Mouse (Mus musculus): Measurements from ENCODE around the gene Mpp2. TPM values are rescaled to one million over a fixed set of nuclear protein-coding genes. Genes with fewer than 3 reads are reported as not detected.

Gene Mpp2
- polyA plus RNA-seq, 1 experiment from 2014 or later = 13.4 TPM

DNA sequence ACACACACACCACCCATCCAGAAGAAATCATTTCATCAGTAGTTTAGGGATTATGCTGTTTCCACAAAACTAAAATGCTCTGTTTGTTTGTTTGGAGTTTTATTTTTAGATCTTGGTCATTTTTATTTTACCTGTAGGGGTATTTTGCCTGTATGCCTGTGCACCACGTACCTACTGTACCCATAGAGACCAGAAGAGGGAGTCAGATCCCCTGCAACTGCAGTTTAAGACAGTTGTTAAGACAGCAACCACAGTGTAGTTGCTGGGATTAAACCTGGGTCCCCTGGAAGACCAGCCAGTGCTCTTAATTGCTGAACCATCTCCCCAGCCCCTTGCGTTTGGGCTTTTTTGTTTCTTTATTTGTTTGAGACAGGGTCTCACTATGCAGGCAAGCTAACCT lies 19.3 kb downstream of the Mpp2 start:
- 36% methylated on average over 2 of the region's 2 CpGs for WGBS
- Histone ChIP-seq H3K4me3 (no peak overlapping the region), H3K9ac (no peak overlapping the region), H3K36me3 (peaks cover 3% of the 10 kb centered on the region), H3K27ac (no peak overlapping the region), H3K4me2 (replicated peaks) (no peak overlapping the region), H3K9me3 (no peaks in the 10 kb centered on the region), H3K27me3 (peaks cover 11% of the 10 kb centered on the region; the same call in 1 of the 2 replicates), H3K4me1 (peaks cover 15% of the 10 kb centered on the region)
- no peak for ATAC-seq (ENCODE audit: low FRiP score, low read depth)

DNA sequence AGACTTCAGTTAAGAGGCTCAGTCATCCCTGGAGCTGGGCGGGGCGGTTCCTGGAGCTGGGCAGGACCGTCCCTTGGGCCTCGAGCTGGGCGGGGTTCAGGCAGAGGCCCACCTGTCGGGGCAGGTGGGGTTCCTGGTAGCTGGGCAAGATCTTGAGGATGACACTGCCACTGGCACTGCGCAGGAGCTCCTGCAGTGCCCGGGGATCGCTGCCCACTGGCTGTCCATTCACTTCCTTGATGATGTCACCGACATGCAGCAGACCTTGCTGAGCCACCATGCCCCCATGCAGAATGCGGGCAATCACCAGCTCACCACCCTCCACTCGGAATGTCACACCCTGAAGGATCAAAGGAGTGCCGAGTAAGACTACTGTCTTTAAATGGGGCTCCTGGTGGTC lies 25.2 kb downstream of the Mpp2 start:
- H3K4me2 ChIP-seq (replicated peaks) = no peak overlapping the region
- no peak overlapping the region for H3K9ac ChIP-seq
- no peak overlapping the region for H3K27ac ChIP-seq
- no peaks in the 10 kb centered on the region for H3K9me3 ChIP-seq
- peaks cover 17% of the 10 kb centered on the region for H3K27me3 ChIP-seq
- ATAC-seq (ENCODE audit: low FRiP score, low read depth) = no peak
- peaks cover 9% of the 10 kb centered on the region for H3K4me1 ChIP-seq
- WGBS = 58% methylated on average over 13 of the region's 13 CpGs
- no peak overlapping the region for H3K4me3 ChIP-seq
- peaks cover 35% of the 10 kb centered on the region for H3K36me3 ChIP-seq

DNA sequence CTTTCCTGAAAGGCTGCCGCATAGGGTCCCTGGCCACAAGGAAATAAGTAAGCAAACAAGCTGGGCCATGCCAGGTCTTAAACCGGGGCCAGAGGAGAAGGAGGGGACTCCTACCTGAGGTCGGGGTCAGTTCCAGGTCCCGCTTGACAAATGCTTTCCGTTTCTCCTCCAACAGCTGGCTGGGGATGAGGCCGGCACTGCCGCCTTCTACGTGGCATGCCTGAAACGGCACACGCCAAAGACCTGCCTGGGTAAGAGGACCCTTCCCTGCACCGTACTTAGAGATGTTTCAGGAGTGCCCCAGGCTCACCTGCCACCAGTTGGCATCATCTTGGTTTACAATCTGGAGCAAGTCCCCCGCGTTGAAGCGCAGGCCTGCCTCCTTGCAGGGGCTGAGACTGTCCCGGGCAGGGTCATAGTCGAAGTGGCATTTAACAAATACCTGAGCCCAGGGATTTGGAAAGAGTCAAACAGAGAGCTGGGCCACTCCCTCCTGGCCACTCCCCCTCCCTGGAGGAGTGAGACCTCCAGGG lies 26.3 kb downstream of the Mpp2 start:
- H3K27me3 ChIP-seq = peaks cover 17% of the 10 kb centered on the region
- H3K9me3 ChIP-seq = no peaks in the 10 kb centered on the region
- no peak overlapping the region for H3K4me2 ChIP-seq (replicated peaks)
- ATAC-seq (ENCODE audit: low FRiP score, low read depth) = no peak
- no peak overlapping the region for H3K4me3 ChIP-seq
- peaks cover 39% of the 10 kb centered on the region for H3K36me3 ChIP-seq
- peaks cover 4% of the 10 kb centered on the region; the same call in 1 of the 2 replicates for H3K4me1 ChIP-seq
- 24% methylated on average over 16 of the region's 16 CpGs for WGBS
- H3K27ac ChIP-seq = no peak overlapping the region
- no peak overlapping the region for H3K9ac ChIP-seq

DNA sequence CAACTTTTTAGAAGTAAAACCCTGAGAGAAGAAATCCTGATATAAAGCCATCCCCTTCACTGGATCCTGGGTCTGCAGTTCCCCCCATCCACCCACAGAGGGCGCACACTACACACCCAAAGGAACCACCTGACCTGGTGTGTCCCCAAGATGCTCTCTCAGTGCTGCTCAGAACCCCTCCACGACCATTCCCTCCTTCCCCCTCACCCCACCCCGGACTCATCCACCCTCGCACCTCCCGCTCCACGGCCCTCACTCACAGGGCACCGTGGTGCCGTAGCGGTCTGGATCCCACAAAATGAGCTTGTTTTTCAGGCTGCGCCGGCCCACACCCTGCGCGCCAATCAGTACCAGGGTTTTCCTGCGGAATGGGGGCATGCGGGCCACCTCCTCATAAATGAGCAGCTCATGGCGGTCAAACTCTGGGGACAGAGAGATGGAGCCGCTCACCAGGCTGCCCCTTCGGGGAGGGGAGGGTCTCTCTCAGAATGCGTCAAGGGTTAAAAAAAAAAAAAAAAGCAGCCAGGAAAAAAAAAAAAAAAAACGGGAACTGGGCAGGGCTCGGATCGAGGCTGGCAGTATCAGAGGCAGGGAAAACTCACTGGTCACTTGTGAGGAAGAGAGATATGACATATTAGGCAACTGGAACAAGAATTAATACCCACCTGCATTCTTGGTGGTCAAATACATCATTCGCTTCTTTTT lies 26.9 kb downstream of the Mpp2 start:
- Histone ChIP-seq H3K36me3 (peaks cover 39% of the 10 kb centered on the region), H3K4me2 (replicated peaks) (peak overlapping the region; percentile 84), H3K27ac (no peak overlapping the region), H3K9ac (peak overlapping the region; percentile 62), H3K9me3 (no peaks in the 10 kb centered on the region), H3K27me3 (peaks cover 17% of the 10 kb centered on the region), H3K4me3 (peak overlapping the region; percentile 42), H3K4me1 (peaks cover 4% of the 10 kb centered on the region; the same call in 1 of the 2 replicates)
- peak; percentile 46; the same call in 1 of the 2 replicates for ATAC-seq (ENCODE audit: low FRiP score, low read depth)
- WGBS = 3% methylated on average over 23 of the region's 23 CpGs

DNA sequence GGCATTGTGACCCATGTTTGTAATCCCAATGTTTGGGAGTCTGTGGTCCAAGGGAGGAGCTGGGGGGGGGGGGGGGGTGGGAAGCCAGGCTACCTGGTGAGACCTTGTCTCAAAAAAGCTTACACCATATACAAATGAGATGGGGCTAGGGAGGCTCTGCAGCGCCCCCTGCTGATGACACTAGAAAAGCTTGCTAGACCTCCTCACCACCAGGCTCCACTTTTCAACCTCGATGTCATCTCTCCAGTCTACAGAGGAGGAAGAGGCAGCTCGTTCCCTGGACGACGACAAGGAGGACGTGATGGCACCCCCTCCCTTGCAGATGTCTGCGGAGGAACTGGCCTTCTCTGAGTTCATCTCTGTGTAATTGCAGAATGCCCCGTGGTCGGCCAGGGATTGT lies 34.5 kb downstream of the Mpp2 start:
- H3K9me3 ChIP-seq = no peaks in the 10 kb centered on the region
- H3K27me3 ChIP-seq = no peaks in the 10 kb centered on the region
- WGBS = 24% methylated on average over 9 of the region's 9 CpGs
- no peak overlapping the region for H3K27ac ChIP-seq
- H3K4me1 ChIP-seq = no peaks in the 10 kb centered on the region
- ATAC-seq (ENCODE audit: low FRiP score, low read depth) = no peak
- no peak overlapping the region for H3K4me3 ChIP-seq
- peaks cover 12% of the 10 kb centered on the region for H3K36me3 ChIP-seq
- H3K9ac ChIP-seq = no peak overlapping the region
- H3K4me2 ChIP-seq (replicated peaks) = no peak overlapping the region

DNA sequence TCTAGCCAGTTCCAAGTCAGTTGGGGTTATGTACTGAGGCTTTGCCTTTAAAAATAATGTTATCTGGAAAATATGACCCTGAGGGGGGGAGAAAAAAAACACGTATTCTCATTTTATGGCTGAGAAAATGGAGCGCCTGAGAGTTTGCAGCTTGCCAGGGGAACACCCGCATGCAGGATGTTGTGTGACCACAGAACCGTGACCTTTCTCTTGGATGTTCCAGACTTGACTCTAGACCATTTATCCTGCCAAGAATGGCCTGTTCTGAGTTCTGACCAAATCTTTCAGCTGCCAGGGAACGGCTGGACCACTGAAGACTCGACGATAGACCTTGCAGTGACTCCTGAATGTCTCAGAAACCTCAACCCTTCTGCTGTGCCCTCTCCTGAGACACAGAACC lies 35.1 kb downstream of the Mpp2 start:
- no peaks in the 10 kb centered on the region for H3K27me3 ChIP-seq
- no peaks in the 10 kb centered on the region for H3K9me3 ChIP-seq
- H3K4me3 ChIP-seq = no peak overlapping the region
- ATAC-seq (ENCODE audit: low FRiP score, low read depth) = no peak
- no peak overlapping the region for H3K4me2 ChIP-seq (replicated peaks)
- peaks cover 6% of the 10 kb centered on the region for H3K36me3 ChIP-seq
- H3K9ac ChIP-seq = no peak overlapping the region
- H3K27ac ChIP-seq = no peak overlapping the region
- whole genome bisulfite sequencing = 75% methylated on average over 7 of the region's 7 CpGs
- H3K4me1 ChIP-seq = no peaks in the 10 kb centered on the region

DNA sequence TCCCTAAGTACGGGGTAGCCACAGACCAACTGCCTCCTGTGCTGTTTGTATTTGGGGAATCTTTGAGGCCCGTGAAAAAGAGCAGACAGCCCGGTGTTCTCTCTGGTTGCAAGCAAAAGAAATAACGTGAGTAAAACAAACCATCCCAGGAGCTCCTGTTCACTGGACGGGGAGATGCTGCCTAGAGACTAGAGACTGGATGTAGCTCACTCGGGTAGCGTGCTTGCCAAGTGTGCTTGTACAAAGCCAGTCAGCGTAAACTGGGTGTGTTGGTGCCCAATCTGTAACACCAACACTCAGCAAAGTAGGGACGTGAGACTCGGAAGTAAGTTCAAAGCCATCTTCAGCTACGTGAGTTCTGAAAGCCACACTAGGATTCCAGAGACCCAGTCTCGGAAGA lies 35.6 kb downstream of the Mpp2 start:
- H3K4me2 ChIP-seq (replicated peaks) = no peak overlapping the region
- no peaks in the 10 kb centered on the region for H3K9me3 ChIP-seq
- no peak overlapping the region for H3K27ac ChIP-seq
- H3K4me3 ChIP-seq = no peak overlapping the region
- peaks cover under 1% of the 10 kb centered on the region; the same call in 1 of the 2 replicates for H3K36me3 ChIP-seq
- H3K4me1 ChIP-seq = no peaks in the 10 kb centered on the region
- 80% methylated on average over 12 of the region's 12 CpGs for WGBS
- no peak overlapping the region for H3K9ac ChIP-seq
- H3K27me3 ChIP-seq = no peaks in the 10 kb centered on the region
- no peak for ATAC-seq (ENCODE audit: low FRiP score, low read depth)

DNA sequence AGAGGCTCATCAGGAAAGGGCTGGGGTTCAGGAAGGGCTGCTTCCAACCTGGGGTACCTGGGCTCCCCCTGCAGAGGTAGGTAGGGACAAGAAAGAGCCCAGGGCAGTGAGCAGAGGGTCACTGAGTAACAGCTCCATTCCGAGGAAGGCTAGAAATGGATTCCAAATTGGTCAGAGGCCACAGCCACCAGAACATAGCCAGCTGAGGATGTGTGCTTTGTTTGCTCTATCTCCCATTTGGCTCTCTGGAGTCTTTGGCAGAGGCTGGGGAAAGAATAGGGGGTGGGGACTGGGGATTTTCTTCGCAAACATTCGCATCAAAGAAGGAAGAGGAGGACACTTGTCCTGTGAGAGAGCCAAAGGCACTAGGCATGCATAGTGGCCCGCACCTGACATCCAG lies 36.4 kb downstream of the Mpp2 start:
- Histone ChIP-seq H3K4me1 (no peaks in the 10 kb centered on the region), H3K9me3 (no peaks in the 10 kb centered on the region), H3K4me3 (no peak overlapping the region), H3K4me2 (replicated peaks) (no peak overlapping the region), H3K27ac (no peak overlapping the region), H3K27me3 (no peaks in the 10 kb centered on the region), H3K36me3 (no peaks in the 10 kb centered on the region; the same call in 1 of the 2 replicates), H3K9ac (no peak overlapping the region)
- no peak for ATAC-seq (ENCODE audit: low FRiP score, low read depth)
- WGBS = 55% methylated on average over 4 of the region's 4 CpGs

DNA sequence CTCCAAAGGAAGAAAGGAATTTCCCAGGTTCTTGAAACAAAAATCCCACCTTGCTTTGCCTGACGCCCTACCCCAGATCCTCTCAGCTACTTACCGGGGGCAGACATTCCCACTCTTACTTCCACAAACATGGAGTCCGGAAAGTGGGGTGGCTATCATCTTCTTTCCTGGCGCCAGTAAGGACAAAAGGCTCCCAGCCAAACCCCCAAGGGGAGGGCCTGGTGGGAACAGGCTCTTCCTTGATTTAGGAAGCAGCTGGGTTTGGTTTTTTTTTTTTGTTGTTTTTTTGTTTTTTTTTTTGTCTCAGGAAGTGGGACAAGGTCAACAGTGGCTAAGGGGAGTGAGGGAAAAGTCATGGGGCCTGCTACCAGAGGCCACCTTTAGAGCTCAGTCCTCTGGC lies 36.8 kb downstream of the Mpp2 start:
- Histone ChIP-seq H3K9me3 (no peaks in the 10 kb centered on the region), H3K4me2 (replicated peaks) (no peak overlapping the region), H3K4me3 (no peak overlapping the region), H3K9ac (no peak overlapping the region), H3K36me3 (no peaks in the 10 kb centered on the region), H3K27ac (no peak overlapping the region), H3K27me3 (no peaks in the 10 kb centered on the region), H3K4me1 (no peaks in the 10 kb centered on the region)
- no peak for ATAC-seq (ENCODE audit: low FRiP score, low read depth)
- 67% methylated on average over 4 of the region's 4 CpGs for WGBS

DNA sequence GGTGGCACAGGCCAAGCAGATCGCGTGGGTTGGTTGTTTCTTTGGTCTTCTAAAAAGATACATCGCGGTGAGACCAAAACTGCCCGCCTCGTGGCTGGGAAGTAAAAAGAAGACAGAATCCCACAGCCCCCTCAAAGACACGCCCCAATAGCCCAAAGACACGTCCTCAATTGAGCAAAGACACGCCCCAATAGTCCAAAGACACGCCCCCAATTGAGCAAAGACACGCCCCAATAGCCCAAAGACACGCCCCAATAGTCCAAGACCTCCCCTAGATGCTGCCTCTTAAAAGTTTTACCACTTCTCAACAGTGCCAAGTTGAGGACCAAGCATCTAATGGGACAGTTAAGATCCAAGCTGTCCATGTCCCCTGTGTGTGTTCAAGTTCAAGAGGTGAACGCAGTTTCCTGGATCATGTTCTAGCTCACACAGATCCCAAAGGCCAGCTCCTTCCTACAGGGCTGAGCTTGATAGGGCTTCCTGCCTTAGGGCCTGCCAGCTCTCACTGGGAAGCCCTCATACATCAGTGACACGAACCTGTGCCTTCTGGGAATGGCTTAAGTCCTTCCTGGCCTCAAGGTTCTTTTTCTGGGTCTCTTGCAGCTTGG lies 38.3 kb downstream of the Mpp2 start:
- H3K27ac ChIP-seq = no peak overlapping the region
- H3K9ac ChIP-seq = no peak overlapping the region
- WGBS = 58% methylated on average over 14 of the region's 14 CpGs
- no peaks in the 10 kb centered on the region for H3K27me3 ChIP-seq
- H3K4me3 ChIP-seq = no peak overlapping the region
- ATAC-seq (ENCODE audit: low FRiP score, low read depth) = no peak
- H3K9me3 ChIP-seq = peaks cover 14% of the 10 kb centered on the region
- no peak overlapping the region for H3K4me2 ChIP-seq (replicated peaks)
- H3K4me1 ChIP-seq = no peaks in the 10 kb centered on the region
- H3K36me3 ChIP-seq = no peaks in the 10 kb centered on the region

DNA sequence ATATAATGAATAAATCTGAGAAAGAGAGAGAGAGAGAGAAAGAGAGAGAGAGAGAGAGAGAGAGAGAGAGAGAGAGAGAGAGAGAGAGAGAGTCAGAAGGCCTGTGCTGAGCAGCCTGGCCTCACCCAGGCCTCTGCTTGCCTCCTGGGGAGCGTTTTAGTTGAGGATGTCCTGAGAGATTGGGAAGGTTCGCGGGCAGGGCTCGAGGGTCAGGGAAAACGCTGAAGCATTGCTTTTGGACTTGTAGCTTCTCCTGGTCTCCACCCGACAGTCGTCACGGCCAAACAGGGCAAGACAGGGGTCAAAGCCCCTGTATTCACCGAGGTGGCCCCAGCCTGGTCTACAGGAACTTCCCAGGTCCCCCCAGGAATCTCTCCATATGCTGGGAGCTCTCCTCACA lies 41.7 kb downstream of the Mpp2 start:
- Histone ChIP-seq H3K4me3 (no peak overlapping the region), H3K4me1 (no peaks in the 10 kb centered on the region), H3K9ac (no peak overlapping the region), H3K27me3 (no peaks in the 10 kb centered on the region), H3K27ac (no peak overlapping the region), H3K36me3 (no peaks in the 10 kb centered on the region), H3K4me2 (replicated peaks) (no peak overlapping the region), H3K9me3 (peaks cover 15% of the 10 kb centered on the region)
- 77% methylated on average over 9 of the region's 9 CpGs for WGBS
- no peak for ATAC-seq (ENCODE audit: low FRiP score, low read depth)

DNA sequence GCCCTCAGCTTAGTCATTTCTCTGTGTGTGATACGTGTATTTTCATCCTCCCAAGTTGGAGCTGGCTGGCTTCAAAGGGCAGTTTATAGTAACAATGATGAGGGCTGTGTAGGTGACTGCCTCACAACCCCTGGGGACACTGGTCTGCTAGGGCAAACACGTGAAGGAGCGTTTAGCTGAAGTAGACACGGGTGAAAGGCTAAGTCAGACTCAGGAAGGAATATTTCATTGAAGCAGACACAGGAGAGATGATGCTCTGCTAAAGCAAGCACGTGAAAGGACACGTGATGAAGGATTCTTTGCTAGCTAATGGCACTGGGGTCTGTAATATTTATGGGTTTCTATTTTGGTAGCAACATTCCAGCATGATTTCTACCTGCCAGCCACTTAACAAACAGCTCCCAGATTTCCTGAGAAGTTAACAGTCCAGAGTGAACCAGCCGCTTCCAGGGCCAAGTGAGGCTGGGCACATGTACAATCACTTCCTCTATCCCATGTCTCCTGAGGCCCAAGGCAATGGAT lies 43.6 kb downstream of the Mpp2 start:
- Histone ChIP-seq H3K36me3 (no peaks in the 10 kb centered on the region), H3K4me1 (no peaks in the 10 kb centered on the region), H3K9ac (no peak overlapping the region), H3K4me3 (no peak overlapping the region), H3K4me2 (replicated peaks) (no peak overlapping the region), H3K9me3 (peaks cover 15% of the 10 kb centered on the region), H3K27me3 (no peaks in the 10 kb centered on the region), H3K27ac (no peak overlapping the region)
- no peak for ATAC-seq (ENCODE audit: low FRiP score, low read depth)
- WGBS = 77% methylated on average over 7 of the region's 7 CpGs
